Mouse (Mus musculus) limb, embryonic 14.5 days (tissue): ENCODE data around the gene Jazf1. TPM values are rescaled to one million over a fixed set of nuclear protein-coding genes. Genes with fewer than 3 reads are reported as not detected.

Experiments
- ATAC-seq: fragments of 200-750 bp; cut with Nextera tagmentation; 2 replicates; pipeline ENCODE4 v1.8.0; 2017; ENCODE audit warnings: low read depth, moderate number of reproducible peaks, moderate TSS enrichment; ENCODE audit not compliant: low FRiP score
- DNase-seq: peaks from one replicate; pipeline ENCODE4 v3.0.0-alpha.2; 2015; ENCODE audit warnings: low spot score
- H3K27ac ChIP-seq: fragments of 300-500 bp; sonication (generic); replicated peaks from 2 replicates; pipeline ENCODE4 v1.5.1; 2014; ENCODE audit warnings: low read depth, mild to moderate bottlenecking, low read length, moderate library complexity, mixed read lengths
- H3K27me3 ChIP-seq: fragments of 300-500 bp; sonication (generic); 2 replicates; pipeline ENCODE4 v1.6.1; 2014; ENCODE audit warnings: low read length, mixed read lengths; ENCODE audit not compliant: control insufficient read depth, insufficient read depth
- H3K36me3 ChIP-seq: fragments of 300-500 bp; sonication (generic); 2 replicates; pipeline ENCODE4 v1.6.1; 2014; ENCODE audit warnings: mild to moderate bottlenecking, low read length, moderate library complexity, mixed read lengths; ENCODE audit not compliant: control insufficient read depth, insufficient read depth
- H3K4me1 ChIP-seq: fragments of 300-500 bp; sonication (generic); 2 replicates; pipeline ENCODE4 v1.6.1; 2014; ENCODE audit warnings: antibody characterized with exemption, low read length, mixed read lengths; ENCODE audit not compliant: control insufficient read depth, insufficient read depth
- H3K4me2 ChIP-seq: fragments of 300-500 bp; sonication (generic); replicated peaks from 2 replicates; pipeline ENCODE4 v1.6.1; 2014; ENCODE audit warnings: low read depth, mild to moderate bottlenecking, low read length, moderate library complexity; ENCODE audit not compliant: severe bottlenecking
- H3K4me3 ChIP-seq: fragments of 300-500 bp; sonication (generic); replicated peaks from 2 replicates; pipeline ENCODE4 v1.5.1; 2014; ENCODE audit warnings: low read length
- H3K9ac ChIP-seq: fragments of 300-500 bp; sonication (generic); 2 replicates; pipeline ENCODE4 v1.6.1; 2014; ENCODE audit warnings: mild to moderate bottlenecking, low read depth, low read length, moderate library complexity; ENCODE audit not compliant: severe bottlenecking
- H3K9me3 ChIP-seq: fragments of 300-500 bp; sonication (generic); 2 replicates; pipeline ENCODE4 v1.6.1; 2016; ENCODE audit warnings: low read length; ENCODE audit not compliant: control insufficient read depth
- POLR2A ChIP-seq: fragments of 200-500 bp; IDR thresholded peaks from 2 replicates; pipeline ENCODE4 v1.8.0; 2012; ENCODE audit warnings: inconsistent platforms, mild to moderate bottlenecking, moderate library complexity, borderline replicate concordance; ENCODE audit not compliant: insufficient read depth, insufficient read length; ENCODE audit errors: extremely low read depth
- WGBS: fragments of 180-500 bp; shearing (Covaris S2); extraction: QIAGEN DNeasy Blood & Tissue Kit; methylation state at CpG from one replicate; pipeline ENCODE4 v1.1.7; 2014; 5-methylcytosine and 5-hydroxymethylcytosine counted together
- polyA plus RNA-seq, 2 experiments: library from polyadenylated mRNA; depleted of rRNA in 1 of 2; stranded (reverse) in 1 of 2; unstranded in 1 of 2; fragments of >200 nt; fragmentation: Nextera tagmentation in 1 of 2; extraction: Ambion mirVana in 1 of 2; gene quantifications; 2 replicates each; pipeline versions ENCODE4 v1.2.1 to v1.2.3; 2012 to 2014

Gene Jazf1
- polyA plus RNA-seq, 2 experiments: 13.2 to 22.0 TPM

- Histone ChIP-seq H3K27ac (no peak overlapping the region), H3K4me1 (peaks cover 21% of the 10 kb centered on the region), H3K9me3 (no peaks in the 10 kb centered on the region), H3K36me3 (no peaks in the 10 kb centered on the region), H3K4me3 (no peak overlapping the region), H3K27me3 (no peaks in the 10 kb centered on the region), H3K9ac (no peak overlapping the region), H3K4me2 (no peak overlapping the region)
- no peak for TF ChIP-seq POLR2A
- no peak for ATAC-seq
- WGBS: 66% methylated on average over 5 of the region's 5 CpGs
- DNase-seq: no peak
Measured at GRCm38 (mm10) chr6:52912143-52912918, 156.1 kb downstream of the Jazf1 start.

DNA sequence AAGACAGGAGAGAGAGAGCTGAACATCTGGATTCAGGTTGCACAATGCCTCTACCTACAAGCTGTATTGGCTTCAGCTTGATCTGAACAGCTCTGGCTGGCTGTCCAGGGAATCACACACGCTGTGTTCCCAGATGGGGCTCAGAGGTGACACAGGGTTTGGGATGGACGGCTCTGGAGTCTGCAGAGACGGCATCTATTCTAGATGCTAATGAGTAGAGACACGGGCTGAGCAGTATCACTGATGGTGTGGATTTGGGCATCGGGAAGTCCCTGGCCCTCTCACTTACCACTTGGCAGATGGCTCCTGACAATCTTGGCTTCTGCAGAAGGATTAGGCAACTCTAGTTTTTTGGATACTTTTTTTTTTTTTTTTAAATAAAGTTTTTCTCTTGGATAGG is 161.6 kb downstream of the Jazf1 start:
- Histone ChIP-seq H3K36me3 (no peaks in the 10 kb centered on the region), H3K4me3 (no peak overlapping the region), H3K27me3 (no peaks in the 10 kb centered on the region), H3K9ac (no peak overlapping the region), H3K4me2 (no peak overlapping the region), H3K27ac (no peak overlapping the region), H3K4me1 (peaks cover 3% of the 10 kb centered on the region; the same call in 1 of the 2 replicates), H3K9me3 (no peaks in the 10 kb centered on the region)
- WGBS: 71% methylated on average over 5 of the region's 5 CpGs
- ATAC-seq: no peak
- TF ChIP-seq POLR2A: no peak
- DNase-seq: no peak

GRCm38 (mm10) chr6:52905100-52905499 is 163.3 kb downstream of the Jazf1 start:
- no peak overlapping the region for H3K27ac ChIP-seq

GRCm38 (mm10) chr6:52903226-52903960 is 165.0 kb downstream of the Jazf1 start:
- H3K4me3 ChIP-seq: no peak overlapping the region
- no peaks in the 10 kb centered on the region for H3K4me1 ChIP-seq
- WGBS: 81% methylated on average over 4 of the region's 4 CpGs
- no peak overlapping the region for H3K4me2 ChIP-seq
- no peaks in the 10 kb centered on the region for H3K36me3 ChIP-seq
- no peaks in the 10 kb centered on the region for H3K27me3 ChIP-seq
- TF ChIP-seq POLR2A: no peak
- H3K9ac ChIP-seq: no peak overlapping the region
- H3K9me3 ChIP-seq: no peaks in the 10 kb centered on the region
- ATAC-seq (no peak), DNase-seq (no peak)
- no peak overlapping the region for H3K27ac ChIP-seq

More at GRCm38 (mm10) chr6:52905100-52905499, 163.3 kb downstream of the Jazf1 start:
- TF ChIP-seq POLR2A: no peak
- WGBS: 74% methylated on average over 3 of the region's 3 CpGs
- ATAC-seq: no peak
- no peak overlapping the region for H3K4me2 ChIP-seq
- DNase-seq: no peak
- no peaks in the 10 kb centered on the region for H3K9me3 ChIP-seq
- H3K36me3 ChIP-seq: no peaks in the 10 kb centered on the region
- no peak overlapping the region for H3K9ac ChIP-seq
- H3K4me1 ChIP-seq: no peaks in the 10 kb centered on the region; the same call in 1 of the 2 replicates
- H3K27me3 ChIP-seq: no peaks in the 10 kb centered on the region
- no peak overlapping the region for H3K4me3 ChIP-seq

- H3K4me2 ChIP-seq: no peak overlapping the region
- DNase-seq (no peak), ATAC-seq (no peak)
- H3K27me3 ChIP-seq: no peaks in the 10 kb centered on the region
- H3K4me3 ChIP-seq: no peak overlapping the region
- TF ChIP-seq POLR2A: no peak
- no peaks in the 10 kb centered on the region for H3K9me3 ChIP-seq
- WGBS: 92% methylated on average over 3 of the region's 3 CpGs
- no peak overlapping the region for H3K9ac ChIP-seq
- no peaks in the 10 kb centered on the region for H3K4me1 ChIP-seq
- no peaks in the 10 kb centered on the region for H3K36me3 ChIP-seq
- no peak overlapping the region for H3K27ac ChIP-seq
Measured at GRCm38 (mm10) chr6:52899574-52900245, 168.7 kb downstream of the Jazf1 start.
